Mouse (Mus musculus) E14TG2a.4 (cell line): Measurements from ENCODE around the gene Lsg1.

ENCODE experiments used
- CTCF ChIP-seq: conservative IDR thresholded peaks from 2 replicates; pipeline ENCODE4 v1.5.1; 2014; ENCODE audit warnings: low read length
- NANOG ChIP-seq: IDR thresholded peaks from 2 replicates; pipeline ENCODE4 v1.6.1; 2014; ENCODE audit warnings: borderline replicate concordance, low read length, mixed read lengths
- POU5F1 ChIP-seq: IDR thresholded peaks from 2 replicates; pipeline ENCODE4 v1.6.1; 2014; ENCODE audit warnings: low read length, borderline replicate concordance

GRCm38 (mm10) chr16:30595835-30596557 is 8.6 kb upstream of the Lsg1 start:
- TF ChIP-seq CTCF, result no peak
- TF ChIP-seq NANOG, result no peak
- no peak for TF ChIP-seq POU5F1
